Mouse (Mus musculus): Measurements from ENCODE around the gene Zbtb11.
"Not testable (repeated sequence)": the region's sequence is repeated elsewhere in the genome, so short reads cannot be mapped to it uniquely, and the experiment has no call there.

Gene Zbtb11

DNA sequence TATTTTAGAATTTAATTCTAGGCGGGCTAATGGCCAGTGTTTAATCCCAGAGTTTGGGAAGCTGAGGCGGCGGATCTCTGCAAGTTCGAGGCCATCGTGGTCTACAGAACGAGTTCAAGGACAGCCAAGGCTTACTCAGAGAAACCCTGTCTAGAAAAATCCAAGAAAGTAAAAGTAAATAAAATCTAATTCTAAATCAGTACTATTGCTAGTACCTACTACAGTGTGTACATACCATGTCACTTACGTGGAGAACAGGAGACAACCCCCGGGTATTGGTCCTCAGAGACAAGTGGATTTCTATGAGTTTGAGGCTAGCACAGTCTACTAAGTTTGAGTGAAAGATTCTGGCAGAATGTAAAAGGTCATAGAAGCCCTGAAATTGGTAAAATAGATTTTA lies 64.4 kb downstream of the Zbtb11 start:
- DNase-seq (ENCODE audit: low read depth, low spot score): no peak

DNA sequence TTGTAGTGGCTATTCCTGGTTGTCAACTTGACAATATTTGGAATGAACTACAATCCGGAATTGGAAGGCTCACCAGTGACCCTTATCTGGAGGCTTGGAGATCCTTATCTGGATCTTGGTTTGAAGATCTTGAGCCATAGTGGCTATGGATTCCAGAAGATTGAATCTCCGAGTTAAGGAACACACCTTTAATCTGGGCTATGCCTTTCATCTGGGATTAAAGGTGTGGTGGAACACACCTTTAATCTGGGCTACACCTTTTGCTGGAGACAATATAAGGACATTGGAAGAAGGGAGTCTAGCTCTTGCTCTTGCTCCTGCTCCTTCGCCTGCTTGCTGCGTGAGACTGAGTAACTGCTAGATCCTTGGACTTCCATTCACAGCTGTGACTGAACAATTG lies 74.4 kb downstream of the Zbtb11 start, which contains the start of gene Senp7:
TSS of gene Senp7 (plus strand) at position 301 of the 400 bp plus-strand sequence.
- not testable (repeated sequence) for DNase-seq (ENCODE audit: low read depth, low spot score)

DNA sequence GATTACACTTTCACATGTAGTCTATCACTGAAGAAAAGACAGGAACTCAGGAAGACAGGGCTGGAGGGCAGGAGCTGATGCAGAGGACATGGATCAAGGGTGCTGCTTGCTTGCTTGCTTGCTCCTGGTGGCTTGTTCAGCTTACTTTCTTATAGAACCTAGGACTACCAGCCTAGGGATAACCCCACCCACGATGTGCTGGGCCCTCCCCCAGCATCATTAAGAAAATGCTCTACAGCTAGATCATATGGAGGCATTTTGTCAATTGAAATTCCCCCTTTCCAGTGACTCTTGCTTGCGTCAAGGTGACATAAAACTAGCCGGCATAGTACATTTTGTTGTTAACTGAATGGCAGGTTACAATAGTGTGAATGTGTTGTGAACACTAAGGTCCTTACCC lies 82.2 kb downstream of the Zbtb11 start:
- DNase-seq (ENCODE audit: low read depth, low spot score): no peak

DNA sequence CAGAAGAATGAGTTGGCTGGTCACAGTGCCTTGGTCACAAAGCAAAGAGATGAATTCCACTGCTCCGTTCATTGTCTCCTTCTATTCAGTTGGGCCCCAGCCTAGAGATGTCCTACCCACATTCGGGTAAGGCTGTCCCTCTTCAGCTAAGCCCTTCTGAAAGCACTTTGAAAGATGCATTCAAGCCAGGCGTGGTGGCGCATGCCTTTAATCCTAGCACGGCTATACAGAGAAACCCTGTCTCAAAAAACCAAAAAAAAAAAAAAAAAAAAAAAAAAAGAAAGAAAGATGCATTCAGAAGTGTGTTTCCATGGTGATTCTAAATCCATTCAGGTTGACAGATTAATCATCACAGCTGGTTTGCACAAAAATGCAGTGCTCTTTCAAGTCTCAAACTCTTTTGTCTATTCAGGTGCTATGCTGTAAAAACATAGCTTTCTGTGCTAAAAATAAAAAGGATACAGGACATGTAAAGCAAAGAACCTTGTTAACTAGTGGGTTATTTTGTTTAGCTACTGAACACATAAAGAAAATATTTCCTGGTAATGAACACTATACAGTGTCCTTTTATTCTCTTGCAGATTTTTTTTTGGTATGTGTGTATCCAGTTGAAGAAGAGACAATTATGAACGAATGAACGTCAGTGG lies 83.4 kb downstream of the Zbtb11 start:
- DNase-seq (ENCODE audit: low read depth, low spot score): no peak

DNA sequence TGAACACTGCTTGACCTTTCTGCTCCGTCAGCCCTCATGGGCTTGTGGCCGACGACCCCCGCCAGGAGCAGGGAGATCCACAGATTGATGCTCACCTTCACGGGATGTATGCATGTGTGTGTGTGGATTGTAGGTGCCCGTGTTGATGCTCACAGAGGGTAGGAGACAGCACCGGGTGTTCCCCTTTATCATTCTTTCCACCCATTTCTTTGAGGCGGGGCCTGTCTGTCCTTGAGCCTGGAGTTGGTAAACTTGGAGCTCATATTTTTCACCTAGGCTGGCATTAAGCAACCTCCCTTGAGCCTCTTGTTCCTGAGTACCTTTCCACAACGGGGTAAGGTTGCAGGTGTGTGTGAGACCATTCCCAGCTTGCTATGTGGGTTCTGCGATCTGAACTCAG lies 84.5 kb downstream of the Zbtb11 start:
- DNase-seq (ENCODE audit: low read depth, low spot score): no peak

Measured in mesoderm, embryonic 11.5 days (tissue).